9 mouse cellular contexts compared by ENCODE assay signal in the genomic region with DNA sequence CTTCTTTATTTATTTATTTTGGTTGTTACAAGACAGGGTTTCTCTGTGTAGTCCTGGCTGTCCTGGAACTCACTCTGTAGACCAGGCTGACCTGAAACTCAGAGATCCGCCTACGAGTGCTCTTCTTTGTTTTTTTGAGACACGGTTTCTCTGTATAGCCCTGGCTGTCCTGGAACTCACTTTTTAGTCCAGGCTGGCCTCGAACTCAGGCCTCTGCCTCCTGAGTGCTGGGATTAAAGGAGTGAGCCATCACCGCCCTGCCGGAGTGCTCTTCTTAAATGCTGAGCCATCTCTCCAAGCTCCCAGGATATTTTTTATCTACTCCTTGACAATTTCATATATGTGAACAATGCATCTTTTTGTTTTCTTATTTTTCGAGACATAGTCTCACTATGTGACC. TPM values are rescaled to one million over a fixed set of nuclear protein-coding genes. Genes with fewer than 3 reads are reported as not detected.
DNase-seq lines count a peak whose midpoint lies in the region; ATAC-seq and TF ChIP-seq lines count a peak whose summit lies in the region.
"Had no signal": no experiment of that assay in that cellular context is flagged by ENCODE, and none has a peak within 500 bp of the region (broad histone marks: within the 10 kb centered on the region; RNA-seq: fewer than 3 reads in every experiment).

No protein-coding gene starts in this region.

- H3K4me2 ChIP-seq in midbrain, embryonic 16.5 days (ENCODE audit: low read length) = no peak overlapping the region; the same call in 1 of the 2 replicates
- peak overlapping the region; percentile 81 for H3K4me2 ChIP-seq in limb, embryonic 14.5 days (replicated peaks; ENCODE audit: low read depth, low read length, severe bottlenecking)

- intact Hi-C loops in heart, postnatal 36 days (cut with DNase I) = loop anchor here (2.0 kb wide), 1 partner anchor 14 kb away; no protein-coding TSS in a partner anchor

- peaks cover 44% of the 10 kb centered on the region for H3K36me3 ChIP-seq in heart, embryonic 10.5 days
- peaks cover 47% of the 10 kb centered on the region for H3K36me3 ChIP-seq in midbrain, embryonic 10.5 days
- H3K36me3 ChIP-seq in midbrain, embryonic 16.5 days (ENCODE audit: control insufficient read depth, insufficient read depth, low read length) = 0 out of 2 replicates have a peak, but pooled peaks cover 8% of the 10 kb centered on the region
- H3K36me3 ChIP-seq in limb, embryonic 14.5 days (ENCODE audit: control insufficient read depth, insufficient read depth, low read length) = peaks cover 41% of the 10 kb centered on the region
- no peaks in the 10 kb centered on the region; the same call in 1 of the 2 replicates for H3K36me3 ChIP-seq in testis, adult 2 months (ENCODE audit: control insufficient read depth, insufficient read depth, low read length)

- DNase-seq in heart, embryonic 10.5 days (ENCODE audit: low spot score) = peak; percentile 59
- no peak for DNase-seq in heart, postnatal 36 days
- DNase-seq in midbrain, embryonic 10.5 days (ENCODE audit: low spot score) = no peak
- DNase-seq in limb, embryonic 14.5 days (ENCODE audit: low spot score) = no peak
- DNase-seq in left cerebral cortex, adult 11 months (ENCODE audit: low spot score) = no peak
- no peak for DNase-seq in cerebellum, adult 11 months
- DNase-seq: adrenal gland, postnatal 14 days had no signal

- no peak overlapping the region for H3K9ac ChIP-seq in midbrain, embryonic 16.5 days (ENCODE audit: low read depth, low read length)
- no peak overlapping the region for H3K9ac ChIP-seq in limb, embryonic 14.5 days (ENCODE audit: low read depth, low read length, severe bottlenecking)

- peaks cover 22% of the 10 kb centered on the region for H3K4me1 ChIP-seq in heart, embryonic 10.5 days
- peaks cover 21% of the 10 kb centered on the region for H3K4me1 ChIP-seq in midbrain, embryonic 10.5 days
- H3K4me1 ChIP-seq in midbrain, embryonic 16.5 days (ENCODE audit: control insufficient read depth, insufficient read depth, low read length) = peaks cover 17% of the 10 kb centered on the region
- peaks cover 8% of the 10 kb centered on the region for H3K4me1 ChIP-seq in limb, embryonic 14.5 days (ENCODE audit: control insufficient read depth, insufficient read depth, low read length)
- peaks cover 6% of the 10 kb centered on the region for H3K4me1 ChIP-seq in testis, adult 2 months (ENCODE audit: control insufficient read depth, insufficient read depth, low read length)

- 84% methylated on average over 7 of the region's 7 CpGs for WGBS in heart, embryonic 10.5 days
- WGBS in midbrain, embryonic 10.5 days = 89% methylated on average over 7 of the region's 7 CpGs
- 84% methylated on average over 7 of the region's 7 CpGs for WGBS in midbrain, embryonic 16.5 days
- WGBS in limb, embryonic 14.5 days = 84% methylated on average over 7 of the region's 7 CpGs

- no peaks in the 10 kb centered on the region for H3K27me3 ChIP-seq in heart, embryonic 10.5 days (ENCODE audit: insufficient read depth, poor library complexity, severe bottlenecking)
- no peaks in the 10 kb centered on the region for H3K27me3 ChIP-seq in midbrain, embryonic 10.5 days (ENCODE audit: low read depth, poor library complexity, severe bottlenecking)
- H3K27me3 ChIP-seq in midbrain, embryonic 16.5 days (ENCODE audit: control insufficient read depth, insufficient read depth, low read depth, low read length) = no peaks in the 10 kb centered on the region
- no peaks in the 10 kb centered on the region for H3K27me3 ChIP-seq in limb, embryonic 14.5 days (ENCODE audit: control insufficient read depth, insufficient read depth, low read length)
- H3K27me3 ChIP-seq in testis, adult 2 months (ENCODE audit: control insufficient read depth, insufficient read depth, low read length) = no peaks in the 10 kb centered on the region

- TF ChIP-seq POLR2A in limb, embryonic 14.5 days (IDR thresholded peaks at IDR 0.05; ENCODE audit: borderline replicate concordance, extremely low read depth, insufficient read depth, insufficient read length) = no peak
- TF ChIP-seq POLR2A in testis, adult 2 months (IDR thresholded peaks at IDR 0.05; ENCODE audit: control insufficient read depth, low read depth, low read length) = no peak

- ATAC-seq in midbrain, embryonic 16.5 days = no peak
- ATAC-seq in limb, embryonic 14.5 days (ENCODE audit: low FRiP score, low read depth) = no peak

- no peak for TF ChIP-seq CTCF in testis, adult 2 months (IDR thresholded peaks at IDR 0.05; ENCODE audit: control insufficient read depth, insufficient read depth, insufficient replicate concordance, low read depth, low read length)

- H3K4me3 ChIP-seq in heart, embryonic 10.5 days = peak overlapping the region; percentile 89
- peak overlapping the region; percentile 89 for H3K4me3 ChIP-seq in midbrain, embryonic 10.5 days
- no peak overlapping the region for H3K4me3 ChIP-seq in midbrain, embryonic 16.5 days (ENCODE audit: low read depth, low read length)
- H3K4me3 ChIP-seq in limb, embryonic 14.5 days (replicated peaks; ENCODE audit: low read length) = peak overlapping the region; percentile 79
- H3K4me3 ChIP-seq in testis, adult 2 months (ENCODE audit: control insufficient read depth, low read depth, low read length) = peak overlapping the region; percentile 92

- peak overlapping the region; percentile 88; the same call in 1 of the 2 replicates for H3K27ac ChIP-seq in heart, embryonic 10.5 days
- H3K27ac ChIP-seq in midbrain, embryonic 10.5 days (replicated peaks) = no peak overlapping the region
- no peak overlapping the region; the same call in 1 of the 2 replicates for H3K27ac ChIP-seq in midbrain, embryonic 16.5 days (ENCODE audit: low read length)
- H3K27ac ChIP-seq in limb, embryonic 14.5 days (replicated peaks; ENCODE audit: low read depth, low read length) = peak overlapping the region; percentile 72; the same call in 1 of the 2 replicates
- H3K27ac ChIP-seq in testis, adult 2 months (ENCODE audit: control insufficient read depth, insufficient read depth, low read depth, low read length) = peak overlapping the region; percentile 92; the same call in 1 of the 2 replicates

- no peaks in the 10 kb centered on the region for H3K9me3 ChIP-seq in heart, embryonic 10.5 days
- H3K9me3 ChIP-seq in midbrain, embryonic 10.5 days (replicated peaks) = no peaks in the 10 kb centered on the region
- no peaks in the 10 kb centered on the region for H3K9me3 ChIP-seq in midbrain, embryonic 16.5 days (replicated peaks; ENCODE audit: control insufficient read depth, low read length, poor library complexity, severe bottlenecking)
- no peaks in the 10 kb centered on the region for H3K9me3 ChIP-seq in limb, embryonic 14.5 days (ENCODE audit: control insufficient read depth, low read length)

RNA-seq across cellular contexts. Expression of a gene that starts 0.6 kb away (rescaled TPM):
- 83.2 and 95.8 TPM in 2 replicates for polyA plus RNA-seq in heart, embryonic 10.5 days (2016; fragmentation: Nextera tagmentation; extraction: Ambion mirVana)
- 10 to 100 TPM; 78.8 to 82.3 TPM for total RNA-seq in heart, postnatal 36 days (2021)
- 112 and 115 TPM in 2 replicates for polyA plus RNA-seq in midbrain, embryonic 10.5 days (2016; fragmentation: Nextera tagmentation; extraction: Ambion mirVana)
- polyA plus RNA-seq in midbrain, embryonic 16.5 days (2015; fragmentation: Nextera tagmentation; extraction: Ambion mirVana) = 56.6 and 68.2 TPM in 2 replicates
- polyA plus RNA-seq in limb, embryonic 14.5 days (2012; rRNA removed) = 238 and 323 TPM in 2 replicates
- 108 and 117 TPM in 2 replicates for polyA plus RNA-seq in limb, embryonic 14.5 days (2014; fragmentation: Nextera tagmentation; extraction: Ambion mirVana)
- 159 and 195 TPM in 2 replicates for polyA plus RNA-seq in testis, adult 2 months (2012; rRNA removed)

RNA-seq across cellular contexts. Expression of a gene that starts 9.7 kb away (rescaled TPM):
- polyA plus RNA-seq in heart, embryonic 10.5 days (2016; fragmentation: Nextera tagmentation; extraction: Ambion mirVana) = 117 and 129 TPM in 2 replicates
- total RNA-seq in heart, postnatal 36 days (2021) = 10 to 100 TPM; 60.4 to 60.5 TPM
- polyA plus RNA-seq in midbrain, embryonic 10.5 days (2016; fragmentation: Nextera tagmentation; extraction: Ambion mirVana) = 150 and 171 TPM in 2 replicates
- 119 and 132 TPM in 2 replicates for polyA plus RNA-seq in midbrain, embryonic 16.5 days (2015; fragmentation: Nextera tagmentation; extraction: Ambion mirVana)
- 126 and 157 TPM in 2 replicates for polyA plus RNA-seq in limb, embryonic 14.5 days (2012; rRNA removed)
- polyA plus RNA-seq in limb, embryonic 14.5 days (2014; fragmentation: Nextera tagmentation; extraction: Ambion mirVana) = 120 and 132 TPM in 2 replicates
- 196 and 208 TPM in 2 replicates for polyA plus RNA-seq in testis, adult 2 months (2012; rRNA removed)

RNA-seq across cellular contexts. Expression of a gene that starts 16.5 kb away (rescaled TPM):
- 78.6 and 84.1 TPM in 2 replicates for polyA plus RNA-seq in heart, embryonic 10.5 days (2016; fragmentation: Nextera tagmentation; extraction: Ambion mirVana)
- 100 to 1,000 TPM in 1 of 2 experiments, 10 to 100 TPM in 1; 99.1 to 105 TPM for total RNA-seq in heart, postnatal 36 days (2021)
- polyA plus RNA-seq in midbrain, embryonic 10.5 days (2016; fragmentation: Nextera tagmentation; extraction: Ambion mirVana) = 79.4 and 91.6 TPM in 2 replicates
- polyA plus RNA-seq in midbrain, embryonic 16.5 days (2015; fragmentation: Nextera tagmentation; extraction: Ambion mirVana) = 68.6 and 71.5 TPM in 2 replicates
- polyA plus RNA-seq in limb, embryonic 14.5 days (2012; rRNA removed) = 160 and 219 TPM in 2 replicates
- polyA plus RNA-seq in limb, embryonic 14.5 days (2014; fragmentation: Nextera tagmentation; extraction: Ambion mirVana) = 59.3 and 66.4 TPM in 2 replicates
- polyA plus RNA-seq in testis, adult 2 months (2012; rRNA removed) = 128 and 134 TPM in 2 replicates

RNA-seq across cellular contexts. Expression of a gene that starts 27.4 kb away (rescaled TPM):
- polyA plus RNA-seq in heart, embryonic 10.5 days (2016; fragmentation: Nextera tagmentation; extraction: Ambion mirVana) = 46.3 and 57.4 TPM in 2 replicates
- total RNA-seq in heart, postnatal 36 days (2021) = 100 to 1,000 TPM; 344 to 366 TPM
- 42.7 and 46.2 TPM in 2 replicates for polyA plus RNA-seq in midbrain, embryonic 10.5 days (2016; fragmentation: Nextera tagmentation; extraction: Ambion mirVana)
- polyA plus RNA-seq in midbrain, embryonic 16.5 days (2015; fragmentation: Nextera tagmentation; extraction: Ambion mirVana) = 18.6 and 19.3 TPM in 2 replicates
- 214 and 236 TPM in 2 replicates for polyA plus RNA-seq in limb, embryonic 14.5 days (2012; rRNA removed)
- 59.0 and 69.4 TPM in 2 replicates for polyA plus RNA-seq in limb, embryonic 14.5 days (2014; fragmentation: Nextera tagmentation; extraction: Ambion mirVana)
- polyA plus RNA-seq in testis, adult 2 months (2012; rRNA removed) = 23.3 and 24.3 TPM in 2 replicates

RNA-seq across cellular contexts. Expression of a gene that starts 45.5 kb away (rescaled TPM):
- 86.8 and 106 TPM in 2 replicates for polyA plus RNA-seq in heart, embryonic 10.5 days (2016; fragmentation: Nextera tagmentation; extraction: Ambion mirVana)
- total RNA-seq in heart, postnatal 36 days (2021) = 1 to 10 TPM; 6.8 to 8.9 TPM
- polyA plus RNA-seq in midbrain, embryonic 10.5 days (2016; fragmentation: Nextera tagmentation; extraction: Ambion mirVana) = 43.1 and 52.1 TPM in 2 replicates
- 72.6 and 81.0 TPM in 2 replicates for polyA plus RNA-seq in midbrain, embryonic 16.5 days (2015; fragmentation: Nextera tagmentation; extraction: Ambion mirVana)
- 43.1 and 60.6 TPM in 2 replicates for polyA plus RNA-seq in limb, embryonic 14.5 days (2012; rRNA removed)
- polyA plus RNA-seq in limb, embryonic 14.5 days (2014; fragmentation: Nextera tagmentation; extraction: Ambion mirVana) = 27.7 and 32.2 TPM in 2 replicates
- 15.2 and 18.7 TPM in 2 replicates for polyA plus RNA-seq in testis, adult 2 months (2012; rRNA removed)

Comparison
In these comparisons a context has a peak if more than half of its experiments do, and no peak if none do; other contexts are left out.
1. H3K27ac ChIP-seq: peak in heart, embryonic 10.5 days (single experiment), limb, embryonic 14.5 days (single experiment) and testis, adult 2 months (single experiment); none in midbrain, embryonic 10.5 days (single experiment) and midbrain, embryonic 16.5 days (single experiment).